Mouse (Mus musculus) hindbrain, embryonic 13.5 days (tissue): ENCODE results near the gene Hbb-y. TPM values are rescaled to one million over a fixed set of nuclear protein-coding genes. Genes with fewer than 3 reads are reported as not detected.

Experiments used
- ATAC-seq: fragments of 200-750 bp; cut with Nextera tagmentation; 2 replicates; pipeline ENCODE4 v1.8.0; 2017; ENCODE audit warnings: moderate TSS enrichment; ENCODE audit not compliant: low FRiP score
- H3K27ac ChIP-seq: fragments of 300-500 bp; sonication (generic); 2 replicates; pipeline ENCODE4 v1.5.1; 2015; ENCODE audit warnings: inconsistent platforms, mild to moderate bottlenecking, moderate library complexity
- H3K27me3 ChIP-seq: fragments of 300-500 bp; sonication (generic); 2 replicates; pipeline ENCODE4 v1.6.1; 2015; ENCODE audit warnings: mild to moderate bottlenecking, inconsistent platforms
- H3K36me3 ChIP-seq: fragments of 300-500 bp; sonication (generic); 2 replicates; pipeline ENCODE4 v1.6.1; 2015; ENCODE audit warnings: mild to moderate bottlenecking, inconsistent platforms
- H3K4me1 ChIP-seq: fragments of 300-500 bp; sonication (generic); replicated peaks from 2 replicates; pipeline ENCODE4 v1.6.1; 2015; ENCODE audit warnings: inconsistent platforms
- H3K4me2 ChIP-seq: fragments of 300-500 bp; sonication (generic); 2 replicates; pipeline ENCODE4 v1.6.1; 2015; ENCODE audit warnings: inconsistent platforms, mild to moderate bottlenecking, moderate library complexity
- H3K4me3 ChIP-seq: fragments of 300-500 bp; sonication (generic); 2 replicates; pipeline ENCODE4 v1.5.1; 2015; ENCODE audit warnings: mild to moderate bottlenecking, inconsistent platforms
- H3K9ac ChIP-seq: fragments of 300-500 bp; sonication (generic); 2 replicates; pipeline ENCODE4 v1.6.1; 2015; ENCODE audit warnings: mild to moderate bottlenecking, inconsistent platforms
- H3K9me3 ChIP-seq: fragments of 300-500 bp; sonication (generic); 2 replicates; pipeline ENCODE4 v1.6.1; 2016; ENCODE audit warnings: inconsistent platforms
- WGBS: fragments of 180-500 bp; shearing (Covaris S2); methylation state at CpG from one replicate; pipeline ENCODE4 v1.1.7; 2015; 5-methylcytosine and 5-hydroxymethylcytosine counted together
- polyA plus RNA-seq: library from polyadenylated mRNA; unstranded; fragments of >200 nt; fragmentation: Nextera tagmentation; extraction: Ambion mirVana; gene quantifications from 2 replicates; pipeline ENCODE4 v1.2.1, GENCODE M21; 2015

Gene Hbb-y
- 4,283 and 4,441 TPM in 2 replicates for polyA plus RNA-seq

DNA sequence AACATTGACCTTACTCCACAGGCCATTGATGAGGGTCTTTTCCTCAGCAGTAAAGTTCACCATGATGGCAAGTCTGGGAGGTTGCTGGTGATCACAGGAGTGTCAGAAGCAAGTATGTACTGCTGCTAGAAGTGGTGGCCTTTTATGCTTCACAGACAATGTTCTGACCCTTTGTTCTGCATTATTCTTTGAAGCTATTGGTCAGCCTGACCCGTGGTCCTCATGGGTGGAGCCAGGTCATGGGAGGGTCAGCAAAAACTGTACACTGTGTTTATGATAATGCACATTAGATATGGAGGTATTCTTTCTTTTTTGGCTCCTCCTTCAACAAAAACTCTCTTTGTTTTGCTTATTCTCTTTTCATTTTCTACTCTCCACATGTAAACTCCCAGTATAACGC is at the start of gene Hbb-y:
Hbb-y (minus strand) TSS at position 127 of the 400 bp plus-strand sequence.
- H3K27ac ChIP-seq: no peak within 1 kb of the TSS
- H3K9me3 ChIP-seq: no peaks in the 10 kb centered on the region
- no peak within 1 kb of the TSS for H3K9ac ChIP-seq
- no peak for ATAC-seq
- no peak within 1 kb of the TSS for H3K4me2 ChIP-seq
- no peaks in the 10 kb centered on the region for H3K4me1 ChIP-seq
- H3K4me3 ChIP-seq: no peak within 1 kb of the TSS
- H3K36me3 ChIP-seq: no peaks in the 10 kb centered on the region
- H3K27me3 ChIP-seq: no peaks in the 10 kb centered on the region
- WGBS: 56% methylated on average over 2 of the region's 2 CpGs

DNA sequence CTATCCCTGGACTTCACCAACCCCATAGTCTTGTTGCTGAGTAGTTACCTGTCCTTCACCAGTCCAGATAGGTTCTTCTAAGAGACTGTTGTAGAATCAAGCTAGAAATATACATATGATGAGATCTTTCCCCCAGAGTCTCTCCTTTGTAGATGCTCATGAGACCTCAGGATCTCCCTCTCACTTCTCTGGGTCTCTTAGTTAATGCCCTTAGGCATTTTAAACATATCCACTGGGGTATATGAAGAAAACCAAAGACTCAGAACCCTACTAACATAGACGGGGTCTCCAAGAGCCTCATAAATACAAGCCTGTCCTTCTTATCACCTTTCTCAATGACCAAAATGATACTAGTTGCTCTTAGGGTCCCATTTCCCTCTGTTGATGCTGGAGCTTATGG is 41.4 kb upstream of the Hbb-y start, which contains the start of gene Olfr64:
Olfr64 (minus strand) TSS at position 101 of the 400 bp plus-strand sequence.
- H3K4me3 ChIP-seq: no peak within 1 kb of the TSS
- H3K27me3 ChIP-seq: no peaks in the 10 kb centered on the region
- no peak within 1 kb of the TSS for H3K9ac ChIP-seq
- 88% methylated on average over 1 of the region's 1 CpGs for WGBS
- H3K36me3 ChIP-seq: no peaks in the 10 kb centered on the region
- H3K27ac ChIP-seq: no peak within 1 kb of the TSS
- H3K4me1 ChIP-seq: no peaks in the 10 kb centered on the region
- H3K4me2 ChIP-seq: no peak within 1 kb of the TSS
- no peak for ATAC-seq
- H3K9me3 ChIP-seq: no peaks in the 10 kb centered on the region

DNA sequence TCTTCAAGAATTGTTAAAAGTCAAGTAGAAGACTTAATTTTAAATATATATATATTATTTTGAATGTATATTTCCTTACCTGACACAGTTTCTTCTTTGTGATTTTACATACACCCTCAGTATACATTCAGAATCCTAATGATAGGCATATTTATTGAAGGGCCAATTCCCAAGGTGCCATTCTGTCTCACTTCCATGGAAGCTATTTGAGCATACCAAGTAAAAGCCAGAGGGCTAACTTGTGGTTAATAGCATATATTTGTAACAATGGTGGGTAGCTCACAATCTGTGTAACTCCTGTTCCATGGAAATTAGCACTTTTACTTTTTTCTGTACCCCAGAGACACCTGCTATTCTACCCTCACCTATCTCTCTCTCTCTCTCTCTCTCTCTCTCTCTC is 33.1 kb upstream of the Hbb-y start, which contains the start of gene Olfr66:
Olfr66 (minus strand) TSS at position 101 of the 400 bp plus-strand sequence.
- ATAC-seq: no peak
- no peak within 1 kb of the TSS for H3K4me3 ChIP-seq
- no peak within 1 kb of the TSS for H3K9ac ChIP-seq
- no peaks in the 10 kb centered on the region for H3K27me3 ChIP-seq
- no peak within 1 kb of the TSS for H3K4me2 ChIP-seq
- H3K36me3 ChIP-seq: no peaks in the 10 kb centered on the region
- H3K27ac ChIP-seq: no peak within 1 kb of the TSS
- no peaks in the 10 kb centered on the region for H3K4me1 ChIP-seq
- no peaks in the 10 kb centered on the region for H3K9me3 ChIP-seq

DNA sequence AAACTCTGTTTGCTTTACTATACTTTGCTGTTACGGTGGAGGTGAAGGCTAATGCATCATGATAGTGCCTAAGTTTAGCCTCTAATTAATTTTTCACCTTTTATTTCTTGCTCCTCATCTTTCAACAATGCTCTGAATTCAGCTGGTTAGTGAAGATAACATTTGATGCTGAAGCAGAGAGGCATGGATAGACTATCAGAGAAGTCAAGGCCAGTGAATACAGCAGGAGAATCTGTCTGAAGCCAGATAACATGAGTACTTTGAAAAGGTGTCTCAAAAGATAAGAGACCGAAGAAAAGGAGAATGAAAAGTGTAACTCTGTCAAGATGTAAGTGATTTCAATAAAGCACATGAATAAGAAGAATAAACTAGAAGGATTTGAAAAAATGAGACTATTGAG is 24.1 kb upstream of the Hbb-y start:
- no peak overlapping the region for H3K27ac ChIP-seq
- WGBS: 93% methylated on average over 2 of the region's 2 CpGs

DNA sequence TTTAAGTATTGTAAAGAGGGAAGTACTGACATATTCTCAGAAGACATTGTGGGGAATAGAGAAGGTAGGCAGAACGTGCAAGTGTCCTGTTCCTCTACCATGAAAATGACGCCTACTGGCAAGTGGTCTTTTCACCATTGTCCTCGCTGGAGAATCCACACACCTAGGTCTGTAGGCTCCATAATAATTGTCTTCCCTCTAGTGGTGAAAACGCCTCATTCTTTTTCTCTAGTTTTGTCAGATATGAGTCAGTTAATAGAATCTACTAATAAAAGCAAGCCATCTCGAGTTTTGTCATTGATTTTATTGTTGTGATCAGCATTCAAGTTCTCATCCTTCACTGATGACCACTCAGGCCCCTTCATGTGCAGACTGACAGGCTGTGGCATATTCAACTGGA is 21.4 kb upstream of the Hbb-y start:
- Histone ChIP-seq H3K4me1 (no peaks in the 10 kb centered on the region), H3K36me3 (no peaks in the 10 kb centered on the region), H3K27ac (no peak overlapping the region)

More for the DNA sequence above, 24.1 kb upstream of the Hbb-y start:
- Histone ChIP-seq H3K4me2 (no peak overlapping the region), H3K4me1 (no peaks in the 10 kb centered on the region), H3K4me3 (no peak overlapping the region), H3K9me3 (no peaks in the 10 kb centered on the region), H3K9ac (no peak overlapping the region), H3K27me3 (no peaks in the 10 kb centered on the region), H3K36me3 (no peaks in the 10 kb centered on the region)
- no peak for ATAC-seq

DNA sequence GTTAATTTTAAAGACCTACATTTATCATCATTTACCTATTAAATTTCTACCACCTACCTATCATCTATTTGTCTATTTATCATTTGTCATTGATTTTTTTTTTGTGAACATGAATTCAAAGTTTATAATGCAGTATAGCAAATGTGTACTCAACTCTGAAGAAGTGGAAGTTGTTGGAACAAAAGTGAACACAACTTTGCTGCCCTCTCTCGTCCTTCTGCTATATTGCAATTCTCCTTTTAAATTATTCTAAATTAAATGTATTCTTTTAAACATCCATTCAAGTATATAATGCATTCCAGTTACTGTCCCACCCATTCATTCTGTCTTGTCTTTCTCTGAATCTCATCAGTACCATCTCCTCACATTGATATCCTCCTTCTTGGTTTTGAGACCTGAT is 20.0 kb upstream of the Hbb-y start:
- no peak overlapping the region for H3K4me3 ChIP-seq
- ATAC-seq: no peak
- 4% methylated on average over 1 of the region's 1 CpGs for WGBS

More for the DNA sequence above, 21.4 kb upstream of the Hbb-y start:
- Histone ChIP-seq H3K4me3 (no peak overlapping the region), H3K9ac (no peak overlapping the region), H3K9me3 (no peaks in the 10 kb centered on the region), H3K27me3 (no peaks in the 10 kb centered on the region), H3K4me2 (no peak overlapping the region)
- ATAC-seq: no peak
- 54% methylated on average over 5 of the region's 5 CpGs for WGBS

DNA sequence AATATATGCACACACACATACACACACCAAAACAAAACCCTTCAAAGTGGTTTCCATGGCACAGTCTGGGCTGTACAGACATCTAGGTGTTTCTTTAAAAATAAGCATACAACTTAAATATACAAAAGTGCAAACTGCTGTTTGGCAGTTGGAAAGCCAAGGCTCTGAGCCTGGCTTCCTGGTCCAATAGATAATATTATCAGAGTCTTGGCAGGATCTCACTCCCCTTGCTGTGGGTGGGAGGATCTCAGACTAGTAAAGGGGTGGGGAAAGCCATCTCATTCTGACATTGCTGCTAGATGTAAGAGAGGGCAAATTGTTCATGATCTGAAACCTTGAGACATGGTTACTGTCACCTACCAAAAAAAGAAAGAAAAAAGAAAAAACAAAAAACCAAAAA is 17.7 kb upstream of the Hbb-y start:
- no peak overlapping the region for H3K4me3 ChIP-seq
- no peak overlapping the region for H3K4me2 ChIP-seq
- no peaks in the 10 kb centered on the region for H3K27me3 ChIP-seq
- no peaks in the 10 kb centered on the region for H3K4me1 ChIP-seq
- no peak overlapping the region for H3K9ac ChIP-seq
- H3K27ac ChIP-seq: no peak overlapping the region
- ATAC-seq: no peak
- no peaks in the 10 kb centered on the region for H3K9me3 ChIP-seq
- H3K36me3 ChIP-seq: no peaks in the 10 kb centered on the region

More for the DNA sequence above, 20.0 kb upstream of the Hbb-y start:
- Histone ChIP-seq H3K9me3 (no peaks in the 10 kb centered on the region), H3K27ac (no peak overlapping the region), H3K27me3 (no peaks in the 10 kb centered on the region), H3K4me2 (no peak overlapping the region), H3K9ac (no peak overlapping the region), H3K36me3 (no peaks in the 10 kb centered on the region), H3K4me1 (no peaks in the 10 kb centered on the region)

DNA sequence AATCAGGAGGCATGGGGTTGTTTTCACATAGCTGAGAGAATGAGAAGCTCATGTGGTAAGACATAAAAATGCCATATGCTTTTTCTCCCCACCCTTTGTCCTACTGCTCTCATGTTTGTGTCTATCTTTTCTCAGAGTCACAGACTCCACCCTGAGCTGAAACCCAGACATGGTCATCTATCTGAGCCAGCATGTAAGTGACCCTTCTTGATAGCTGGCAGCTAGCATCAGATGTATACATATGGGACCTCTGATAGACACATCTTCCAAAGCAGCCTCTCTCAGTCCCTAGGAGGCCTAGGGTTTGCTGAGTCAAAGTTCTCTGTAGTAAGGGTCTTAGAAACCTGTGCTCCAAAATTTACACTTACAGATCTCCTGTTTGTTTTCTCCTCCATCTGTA is 12.7 kb upstream of the Hbb-y start:
- Histone ChIP-seq H3K36me3 (no peaks in the 10 kb centered on the region), H3K27ac (no peak overlapping the region), H3K4me1 (no peaks in the 10 kb centered on the region), H3K9me3 (no peaks in the 10 kb centered on the region), H3K4me2 (no peak overlapping the region), H3K27me3 (no peaks in the 10 kb centered on the region), H3K4me3 (no peak overlapping the region), H3K9ac (no peak overlapping the region)
- ATAC-seq: no peak

DNA sequence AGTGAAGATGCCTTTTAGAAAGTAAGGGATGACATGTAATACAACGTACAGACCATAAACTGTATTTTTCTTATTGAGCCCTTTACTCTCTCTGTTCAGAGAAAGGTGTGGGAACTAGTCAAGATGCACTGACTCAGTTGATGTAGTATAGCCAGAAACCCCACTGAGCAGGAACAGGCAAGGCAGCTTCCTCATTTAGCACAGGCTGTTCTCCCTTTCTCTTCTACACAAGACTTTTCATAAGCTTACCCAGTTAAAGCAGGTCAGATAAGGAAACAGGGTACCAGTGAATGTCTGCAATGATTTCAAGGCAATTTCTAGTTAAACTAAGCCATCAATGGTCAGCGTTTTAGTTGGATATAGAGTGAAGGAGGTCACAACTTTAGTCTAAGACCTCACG is 8.5 kb upstream of the Hbb-y start:
- 78% methylated on average over 3 of the region's 3 CpGs for WGBS
- H3K4me2 ChIP-seq: no peak overlapping the region
- no peaks in the 10 kb centered on the region for H3K4me1 ChIP-seq
- no peaks in the 10 kb centered on the region for H3K9me3 ChIP-seq
- no peaks in the 10 kb centered on the region for H3K27me3 ChIP-seq
- no peaks in the 10 kb centered on the region for H3K36me3 ChIP-seq
- H3K27ac ChIP-seq: no peak overlapping the region
- no peak overlapping the region for H3K4me3 ChIP-seq
- ATAC-seq: no peak
- no peak overlapping the region for H3K9ac ChIP-seq

DNA sequence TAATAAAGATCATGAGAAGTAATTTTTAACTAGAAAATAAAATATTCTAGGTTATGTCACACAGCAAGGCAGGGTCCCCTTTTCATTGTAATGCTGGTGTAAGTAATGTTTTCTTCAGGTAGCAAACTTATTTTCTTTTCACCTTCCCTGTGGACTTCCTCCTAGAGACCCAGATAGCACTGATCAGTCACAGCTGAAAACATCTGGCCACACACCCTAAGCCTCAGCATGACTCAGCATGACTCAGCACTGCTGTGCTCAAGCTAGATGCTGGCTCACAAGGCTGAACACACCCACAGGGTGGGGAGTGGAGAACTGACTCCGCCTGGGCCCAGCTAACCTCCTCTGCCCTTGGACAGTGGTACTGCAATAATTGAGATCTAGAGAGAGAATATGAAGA is 7.8 kb upstream of the Hbb-y start:
- no peak overlapping the region for H3K27ac ChIP-seq
- no peaks in the 10 kb centered on the region for H3K4me1 ChIP-seq
- H3K4me3 ChIP-seq: no peak overlapping the region
- no peak overlapping the region for H3K9ac ChIP-seq
- WGBS: 72% methylated on average over 1 of the region's 1 CpGs
- no peaks in the 10 kb centered on the region for H3K9me3 ChIP-seq
- H3K36me3 ChIP-seq: no peaks in the 10 kb centered on the region
- ATAC-seq: no peak
- no peak overlapping the region for H3K4me2 ChIP-seq
- no peaks in the 10 kb centered on the region for H3K27me3 ChIP-seq

DNA sequence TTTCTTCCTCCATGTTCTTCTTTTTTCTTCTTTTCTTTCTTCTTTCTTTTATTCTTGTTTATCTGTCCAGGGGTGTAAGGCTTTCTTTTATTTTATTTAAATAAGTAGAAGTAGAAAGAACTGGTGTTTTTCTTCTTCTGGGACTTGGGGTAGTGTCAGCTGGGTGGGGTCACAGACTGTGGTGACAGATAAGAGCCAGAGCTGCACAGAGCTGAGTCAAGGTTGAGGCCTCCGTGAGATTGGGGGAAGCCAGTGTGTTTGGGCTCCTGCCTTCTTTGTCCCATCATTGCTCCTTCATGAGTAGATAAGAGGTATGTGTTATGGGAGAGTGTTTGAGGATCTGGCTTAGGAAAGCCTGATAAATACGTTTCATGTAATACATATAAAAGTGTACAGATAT is 6.1 kb upstream of the Hbb-y start:
- no peak overlapping the region for H3K4me2 ChIP-seq
- H3K36me3 ChIP-seq: no peaks in the 10 kb centered on the region
- no peaks in the 10 kb centered on the region for H3K9me3 ChIP-seq
- H3K4me3 ChIP-seq: no peak overlapping the region
- WGBS: 81% methylated on average over 2 of the region's 2 CpGs
- H3K4me1 ChIP-seq: no peaks in the 10 kb centered on the region
- no peaks in the 10 kb centered on the region for H3K27me3 ChIP-seq
- no peak overlapping the region for H3K9ac ChIP-seq
- ATAC-seq: no peak
- no peak overlapping the region for H3K27ac ChIP-seq

DNA sequence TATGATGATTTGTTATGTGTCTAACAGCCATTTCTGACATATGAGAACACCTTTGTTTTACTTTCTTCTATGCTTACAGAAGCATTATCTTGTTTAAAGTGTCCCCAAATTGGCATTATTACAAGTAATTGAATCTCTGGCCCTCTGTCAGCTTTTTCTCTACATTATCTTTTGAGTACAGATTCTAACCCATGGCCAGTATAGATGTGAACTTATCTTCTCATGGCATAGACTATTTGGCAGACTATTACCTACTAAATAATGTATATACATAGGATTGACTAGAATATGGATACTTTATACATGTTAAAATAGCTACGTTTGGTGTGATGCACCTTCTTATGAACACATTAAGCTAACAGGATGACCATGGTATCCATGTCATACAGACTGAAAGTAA is 1.7 kb upstream of the Hbb-y start:
- Histone ChIP-seq H3K9ac (no peak overlapping the region), H3K27ac (no peak overlapping the region), H3K4me2 (no peak overlapping the region), H3K9me3 (no peaks in the 10 kb centered on the region), H3K4me3 (no peak overlapping the region), H3K36me3 (no peaks in the 10 kb centered on the region), H3K27me3 (no peaks in the 10 kb centered on the region), H3K4me1 (no peaks in the 10 kb centered on the region)
- 78% methylated on average over 1 of the region's 1 CpGs for WGBS
- ATAC-seq: no peak

DNA sequence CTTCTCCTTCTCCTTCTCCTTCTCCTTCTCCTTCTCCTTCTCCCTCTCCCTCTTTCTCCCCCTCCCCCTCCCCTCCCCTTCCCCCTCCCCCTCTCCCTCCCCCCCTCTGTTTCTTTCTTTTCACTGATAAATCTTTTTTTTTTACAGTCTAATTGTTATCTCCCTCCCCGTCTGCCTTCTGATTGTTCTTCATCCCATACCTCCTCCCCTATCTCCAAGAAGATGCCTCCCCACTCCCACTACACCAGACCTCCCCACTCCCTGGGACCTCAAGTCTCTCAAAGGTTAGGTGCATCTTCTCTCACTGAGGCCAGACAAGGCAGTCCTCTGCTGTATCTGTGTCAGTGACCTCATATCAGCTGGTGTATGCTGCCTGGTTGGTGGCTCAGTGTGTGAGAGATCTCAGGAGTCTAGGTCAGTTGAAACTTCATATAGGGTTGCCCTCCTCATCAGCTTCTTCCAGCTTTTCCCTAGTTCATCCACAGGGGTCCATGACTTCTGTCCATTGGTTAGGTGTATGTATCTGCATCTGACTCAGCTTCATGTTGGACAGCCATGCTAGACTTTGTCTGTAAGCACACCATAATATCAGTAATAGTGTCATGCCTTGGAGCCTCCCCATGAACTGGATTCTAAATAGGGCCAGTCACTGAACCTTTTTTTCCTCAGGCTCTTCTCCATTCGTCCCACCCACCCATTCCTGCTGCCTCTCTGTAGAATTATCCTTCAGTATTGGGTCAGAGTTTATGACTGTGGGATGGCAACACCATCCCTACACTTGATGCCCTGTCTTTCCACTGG is 8.3 kb downstream of the Hbb-y start:
- 63% methylated on average over 2 of the region's 2 CpGs for WGBS
- no peaks in the 10 kb centered on the region for H3K9me3 ChIP-seq
- no peak overlapping the region for H3K4me3 ChIP-seq
- no peaks in the 10 kb centered on the region for H3K27me3 ChIP-seq
- H3K4me1 ChIP-seq: no peaks in the 10 kb centered on the region
- no peak overlapping the region for H3K27ac ChIP-seq
- H3K9ac ChIP-seq: no peak overlapping the region
- no peak for ATAC-seq
- no peak overlapping the region for H3K4me2 ChIP-seq
- H3K36me3 ChIP-seq: no peaks in the 10 kb centered on the region
